Mouse (Mus musculus): ENCODE data around the gene L1cam. TPM values are rescaled to one million over a fixed set of nuclear protein-coding genes. Genes with fewer than 3 reads are reported as not detected.

Gene L1cam
- polyA plus RNA-seq, 1 experiment from 2014 or later, result 0.98 TPM

GRCm38 (mm10) chrX:73911156-73911555, 15.3 kb upstream of the L1cam start:
- no peak overlapping the region for H3K4me3 ChIP-seq (ENCODE audit: low read depth, low read length)
- ATAC-seq (no peak), DNase-seq (ENCODE audit: low spot score) (no peak)
- H3K9me3 ChIP-seq (ENCODE audit: low read length), result no peaks in the 10 kb centered on the region
- no peak overlapping the region for H3K9ac ChIP-seq (replicated peaks; ENCODE audit: low read depth)
- H3K4me1 ChIP-seq (ENCODE audit: insufficient read depth, low read depth, low read length), result no peaks in the 10 kb centered on the region; the same call in 1 of the 2 replicates
- H3K4me2 ChIP-seq (replicated peaks; ENCODE audit: low read depth, low read length), result no peak overlapping the region
- H3K36me3 ChIP-seq (ENCODE audit: insufficient read depth, low read length), result no peaks in the 10 kb centered on the region
- H3K27ac ChIP-seq (ENCODE audit: low read length), result no peak overlapping the region
- no peaks in the 10 kb centered on the region for H3K27me3 ChIP-seq (replicated peaks; ENCODE audit: insufficient read depth, low read length)
- no peak for TF ChIP-seq EP300 (IDR thresholded peaks at IDR 0.05)
- TF ChIP-seq CTCF (IDR thresholded peaks at IDR 0.05), result no peak
- 7% methylated on average over 6 of the region's 26 CpGs for WGBS

GRCm38 (mm10) chrX:73910451-73910850, 14.5 kb upstream of the L1cam start:
- Histone ChIP-seq H3K27me3 (replicated peaks; ENCODE audit: insufficient read depth, low read length) (no peaks in the 10 kb centered on the region), H3K36me3 (ENCODE audit: insufficient read depth, low read length) (no peaks in the 10 kb centered on the region), H3K9ac (replicated peaks; ENCODE audit: low read depth) (no peak overlapping the region), H3K4me3 (ENCODE audit: low read depth, low read length) (no peak overlapping the region), H3K27ac (ENCODE audit: low read length) (no peak overlapping the region), H3K4me1 (ENCODE audit: insufficient read depth, low read depth, low read length) (no peaks in the 10 kb centered on the region; the same call in 1 of the 2 replicates), H3K4me2 (replicated peaks; ENCODE audit: low read depth, low read length) (no peak overlapping the region), H3K9me3 (ENCODE audit: low read length) (no peaks in the 10 kb centered on the region)
- TF ChIP-seq CTCF (IDR thresholded peaks at IDR 0.05) (no peak), EP300 (IDR thresholded peaks at IDR 0.05) (no peak)
- ATAC-seq (no peak), DNase-seq (ENCODE audit: low spot score) (no peak)

DNA sequence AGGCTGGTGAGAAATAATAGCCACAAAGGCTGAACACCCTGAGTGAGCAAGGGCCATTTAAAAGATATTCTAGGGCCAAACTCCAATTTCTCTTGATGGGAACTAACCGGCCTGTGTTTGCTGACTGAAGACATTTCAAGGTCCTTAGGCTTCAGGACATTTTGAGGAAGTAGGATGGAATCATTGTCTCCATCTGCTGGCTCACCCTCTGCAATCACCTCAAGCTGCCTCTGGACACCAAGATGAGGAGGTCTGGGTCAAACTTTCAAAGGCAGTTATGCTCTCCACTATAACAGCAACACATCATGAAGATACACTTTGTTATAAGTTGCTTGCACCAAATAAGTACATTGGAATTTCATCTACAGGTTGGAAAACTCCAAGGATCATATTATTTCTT, 14.1 kb upstream of the L1cam start:
- WGBS, result 67% methylated on average over 1 of the region's 1 CpGs
- H3K4me1 ChIP-seq (ENCODE audit: insufficient read depth, low read depth, low read length), result no peaks in the 10 kb centered on the region; the same call in 1 of the 2 replicates
- ATAC-seq (no peak), DNase-seq (ENCODE audit: low spot score) (no peak)
- no peak overlapping the region for H3K27ac ChIP-seq (ENCODE audit: low read length)
- no peak overlapping the region for H3K9ac ChIP-seq (replicated peaks; ENCODE audit: low read depth)
- TF ChIP-seq CTCF (IDR thresholded peaks at IDR 0.05), result no peak
- no peak for TF ChIP-seq EP300 (IDR thresholded peaks at IDR 0.05)
- H3K9me3 ChIP-seq (ENCODE audit: low read length), result no peaks in the 10 kb centered on the region
- no peaks in the 10 kb centered on the region for H3K27me3 ChIP-seq (replicated peaks; ENCODE audit: insufficient read depth, low read length)
- no peak overlapping the region for H3K4me2 ChIP-seq (replicated peaks; ENCODE audit: low read depth, low read length)
- no peak overlapping the region for H3K4me3 ChIP-seq (ENCODE audit: low read depth, low read length)
- H3K36me3 ChIP-seq (ENCODE audit: insufficient read depth, low read length), result no peaks in the 10 kb centered on the region

- no peak overlapping the region for H3K9ac ChIP-seq (replicated peaks; ENCODE audit: low read depth)
- H3K27me3 ChIP-seq (replicated peaks; ENCODE audit: insufficient read depth, low read length), result no peaks in the 10 kb centered on the region
- H3K36me3 ChIP-seq (ENCODE audit: insufficient read depth, low read length), result no peaks in the 10 kb centered on the region
- H3K4me2 ChIP-seq (replicated peaks; ENCODE audit: low read depth, low read length), result no peak overlapping the region
- no peak overlapping the region for H3K4me3 ChIP-seq (ENCODE audit: low read depth, low read length)
- WGBS, result 59% methylated on average over 3 of the region's 3 CpGs
- H3K9me3 ChIP-seq (ENCODE audit: low read length), result no peaks in the 10 kb centered on the region
- ATAC-seq, result no peak
- TF ChIP-seq EP300 (IDR thresholded peaks at IDR 0.05), result no peak
- TF ChIP-seq CTCF (IDR thresholded peaks at IDR 0.05), result peak; percentile 49
- DNase-seq (ENCODE audit: low spot score), result no peak
- H3K4me1 ChIP-seq (ENCODE audit: insufficient read depth, low read depth, low read length), result no peaks in the 10 kb centered on the region
- no peak overlapping the region for H3K27ac ChIP-seq (ENCODE audit: low read length)
These were observed 2.1 kb upstream of the L1cam start for GRCm38 (mm10) chrX:73897959-73898358.

DNA sequence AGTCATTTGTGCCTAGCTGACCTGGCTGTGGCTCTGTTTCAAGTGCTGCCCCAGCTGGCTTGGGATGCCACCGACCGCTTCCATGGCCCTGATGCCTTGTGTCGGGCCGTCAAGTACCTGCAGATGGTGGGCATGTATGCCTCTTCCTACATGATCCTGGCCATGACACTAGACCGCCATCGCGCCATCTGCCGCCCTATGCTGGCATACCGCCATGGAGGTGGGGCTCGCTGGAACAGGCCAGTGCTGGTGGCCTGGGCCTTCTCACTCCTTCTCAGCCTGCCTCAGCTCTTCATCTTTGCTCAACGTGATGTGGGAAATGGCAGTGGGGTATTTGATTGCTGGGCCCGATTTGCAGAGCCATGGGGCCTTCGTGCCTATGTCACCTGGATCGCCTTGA, 3.1 kb downstream of the L1cam start:
- TF ChIP-seq EP300 (IDR thresholded peaks at IDR 0.05) (no peak), CTCF (IDR thresholded peaks at IDR 0.05) (no peak)
- H3K4me3 ChIP-seq (ENCODE audit: low read depth, low read length), result no peak overlapping the region
- H3K9me3 ChIP-seq (ENCODE audit: low read length), result no peaks in the 10 kb centered on the region
- DNase-seq (ENCODE audit: low spot score) (no peak), ATAC-seq (no peak)
- H3K36me3 ChIP-seq (ENCODE audit: insufficient read depth, low read length), result no peaks in the 10 kb centered on the region
- 91% methylated on average over 14 of the region's 14 CpGs for WGBS
- no peaks in the 10 kb centered on the region for H3K4me1 ChIP-seq (ENCODE audit: insufficient read depth, low read depth, low read length)
- no peak overlapping the region for H3K4me2 ChIP-seq (replicated peaks; ENCODE audit: low read depth, low read length)
- no peaks in the 10 kb centered on the region for H3K27me3 ChIP-seq (replicated peaks; ENCODE audit: insufficient read depth, low read length)
- no peak overlapping the region for H3K9ac ChIP-seq (replicated peaks; ENCODE audit: low read depth)
- H3K27ac ChIP-seq (ENCODE audit: low read length), result no peak overlapping the region

DNA sequence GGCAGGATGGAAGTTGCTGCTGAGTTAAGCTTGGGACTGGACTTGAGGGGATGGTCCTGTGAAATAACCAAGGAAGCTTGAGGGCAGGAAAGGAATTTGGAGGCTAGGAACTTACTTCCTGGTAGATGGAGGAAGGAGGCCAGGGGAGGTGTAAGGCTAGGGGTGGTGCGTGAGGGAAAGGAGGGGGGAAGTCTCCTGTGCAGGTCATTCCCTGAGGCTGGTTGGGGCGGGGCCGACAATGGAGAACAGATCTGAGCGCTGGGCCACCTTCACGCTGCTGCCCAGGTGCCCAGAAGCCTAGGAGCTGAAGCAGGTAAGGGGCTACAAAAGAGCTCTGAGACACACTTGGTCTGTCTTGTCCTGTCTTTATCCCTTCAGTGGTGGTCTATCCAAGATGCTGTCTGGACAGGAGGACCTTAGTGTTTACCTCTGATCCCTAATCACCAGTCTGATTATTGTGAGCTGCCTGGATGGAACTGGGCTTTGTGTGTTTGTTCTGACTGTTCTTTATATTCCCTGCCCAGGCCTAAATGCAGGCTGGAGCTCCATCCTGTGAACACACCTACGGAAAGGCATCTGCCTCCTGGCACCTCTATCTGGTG, 4.3 kb downstream of the L1cam start, which contains the start of gene Avpr2:
Gene Avpr2 (plus strand): TSS at position 552 of the 602 bp plus-strand sequence.
- Histone ChIP-seq H3K4me3 (ENCODE audit: low read depth, low read length) (no peak within 1 kb of the TSS), H3K36me3 (ENCODE audit: insufficient read depth, low read length) (no peaks in the 10 kb centered on the region), H3K4me2 (replicated peaks; ENCODE audit: low read depth, low read length) (no peak within 1 kb of the TSS), H3K27ac (ENCODE audit: low read length) (no peak within 1 kb of the TSS), H3K4me1 (ENCODE audit: insufficient read depth, low read depth, low read length) (no peaks in the 10 kb centered on the region), H3K27me3 (replicated peaks; ENCODE audit: insufficient read depth, low read length) (no peaks in the 10 kb centered on the region), H3K9ac (replicated peaks; ENCODE audit: low read depth) (no peak within 1 kb of the TSS), H3K9me3 (ENCODE audit: low read length) (no peaks in the 10 kb centered on the region)
- no peak for ATAC-seq
- TF ChIP-seq CTCF (IDR thresholded peaks at IDR 0.05), result no peak
- TF ChIP-seq EP300 (IDR thresholded peaks at IDR 0.05), result no peak
- DNase-seq (ENCODE audit: low spot score), result peak; percentile 9
- WGBS, result 69% methylated on average over 5 of the region's 6 CpGs

DNA sequence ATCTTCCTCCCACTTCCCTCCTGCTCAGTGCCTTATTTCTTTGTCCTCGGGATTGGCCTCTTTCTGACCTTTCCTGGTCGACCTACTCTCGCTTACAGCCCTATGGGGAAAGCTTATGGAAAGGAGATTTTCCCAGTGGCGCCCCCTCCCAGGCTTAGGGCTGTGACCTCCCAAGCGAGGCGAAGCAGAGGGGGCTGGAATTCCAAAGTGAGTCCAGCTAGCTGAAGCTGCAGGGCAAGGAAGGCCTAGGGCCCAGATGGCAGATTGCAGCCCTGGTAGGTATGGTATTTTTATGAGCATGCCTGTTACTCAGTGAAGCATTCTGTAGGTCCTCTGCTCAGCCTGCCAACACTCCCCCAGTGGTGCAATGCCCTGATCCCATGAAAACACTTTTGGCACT, 14.4 kb downstream of the L1cam start:
- H3K4me2 ChIP-seq (replicated peaks; ENCODE audit: low read depth, low read length), result no peak overlapping the region
- H3K36me3 ChIP-seq (ENCODE audit: insufficient read depth, low read length), result no peaks in the 10 kb centered on the region
- no peak overlapping the region for H3K4me3 ChIP-seq (ENCODE audit: low read depth, low read length)
- no peak for TF ChIP-seq CTCF (IDR thresholded peaks at IDR 0.05)
- TF ChIP-seq EP300 (IDR thresholded peaks at IDR 0.05), result no peak
- no peaks in the 10 kb centered on the region for H3K4me1 ChIP-seq (ENCODE audit: insufficient read depth, low read depth, low read length)
- no peak for DNase-seq (ENCODE audit: low spot score)
- no peaks in the 10 kb centered on the region for H3K9me3 ChIP-seq (ENCODE audit: low read length)
- no peaks in the 10 kb centered on the region for H3K27me3 ChIP-seq (replicated peaks; ENCODE audit: insufficient read depth, low read length)
- ATAC-seq, result no peak
- 27% methylated on average over 6 of the region's 6 CpGs for WGBS
- H3K9ac ChIP-seq (replicated peaks; ENCODE audit: low read depth), result no peak overlapping the region
- H3K27ac ChIP-seq (ENCODE audit: low read length), result no peak overlapping the region
